Mouse (Mus musculus) embryonic fibroblast, embryonic 13.5 days (primary cell): ENCODE data around the gene Carmil3.

Experiments used
- CTCF ChIP-seq: IDR thresholded peaks from 2 replicates; pipeline ENCODE4 v1.5.1; 2011; ENCODE audit warnings: mild to moderate bottlenecking, control low read depth, low read length, moderate library complexity, borderline replicate concordance; ENCODE audit not compliant: insufficient read depth
- POLR2A ChIP-seq: IDR thresholded peaks from 2 replicates; pipeline ENCODE4 v1.6.1; 2011; ENCODE audit warnings: low read depth, mild to moderate bottlenecking, control low read depth, low read length, moderate library complexity

DNA sequence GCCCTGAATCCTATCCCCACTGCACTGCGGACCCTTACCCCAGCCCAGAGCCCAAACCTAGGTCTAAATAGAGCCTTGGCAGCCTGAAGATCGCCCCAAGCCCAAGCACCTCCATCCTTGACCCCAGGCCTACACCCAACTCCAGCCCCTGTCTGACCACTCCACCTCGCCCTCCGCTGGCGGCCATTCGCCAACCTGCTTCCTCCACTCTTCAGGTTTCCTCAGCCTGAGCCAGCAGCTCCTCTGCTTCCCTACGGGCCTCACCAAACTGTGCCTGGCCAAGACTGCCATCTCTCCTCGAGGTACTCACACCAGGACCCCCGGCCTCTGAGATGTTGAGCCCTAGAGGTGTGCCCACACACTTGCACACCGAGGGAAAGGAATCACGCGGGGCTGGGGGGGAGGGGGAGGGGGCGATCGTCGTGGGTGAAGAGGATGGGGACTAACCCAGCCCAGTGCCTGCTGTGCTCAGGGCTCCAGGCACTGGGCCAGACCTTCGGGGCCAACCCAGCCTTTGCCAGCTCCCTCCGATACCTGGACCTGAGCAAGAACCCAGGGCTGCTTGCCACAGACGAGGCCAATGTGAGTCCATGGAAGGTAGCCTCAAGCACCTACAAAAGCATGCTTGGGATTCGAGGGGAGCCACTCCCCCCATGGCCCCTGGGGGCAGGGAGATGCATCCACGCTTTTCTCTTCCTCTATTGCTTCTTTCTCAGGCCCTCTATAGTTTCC, 5.2 kb downstream of the Carmil3 start:
- TF ChIP-seq POLR2A: no peak
- TF ChIP-seq CTCF: no peak
